Mouse (Mus musculus): ENCODE data around the gene Ptgr1.

Gene Ptgr1

DNA sequence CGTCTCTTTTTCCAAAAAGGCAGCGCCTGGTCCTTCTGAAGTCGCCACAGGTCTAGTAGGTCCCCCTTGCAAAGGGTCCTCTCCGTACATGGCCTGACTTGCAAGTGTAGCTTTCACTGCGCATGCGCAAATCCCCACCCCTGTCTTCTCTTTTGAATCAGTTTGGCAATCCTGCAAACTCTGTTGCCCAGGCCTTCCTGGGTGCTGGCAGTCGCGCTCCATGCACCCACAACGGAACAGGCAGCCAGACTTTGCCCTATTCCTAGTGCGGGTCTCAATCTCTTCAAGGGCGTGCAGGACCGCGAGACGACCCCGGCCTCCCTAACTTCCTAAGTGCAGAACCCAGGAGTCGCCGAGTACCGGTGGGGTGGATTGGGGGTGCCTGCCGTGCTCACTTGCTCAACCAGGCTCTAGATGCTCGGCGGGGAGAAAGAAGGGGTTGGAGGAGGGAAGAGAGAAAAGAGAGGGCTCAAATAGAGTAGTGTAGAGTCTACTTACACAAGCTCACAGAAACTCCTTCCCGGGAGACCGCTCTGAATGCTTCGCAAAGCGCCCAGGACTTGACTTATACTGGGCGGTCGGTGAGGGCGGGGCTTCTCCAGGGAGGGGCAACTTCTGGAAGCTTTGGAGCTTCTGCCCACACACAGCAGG lies at the start of gene Ptgr1:
Gene Ptgr1 (minus strand): TSS at position 580 of the 651 bp plus-strand sequence.
- DNase-seq (ENCODE audit: low spot score in 2 of 2) = peak; percentile 77

GRCm38 (mm10) chr4:59035786-59036350 lies 48.9 kb upstream of the Ptgr1 start:
- peak in 1 of 2 experiments; percentile 20 for DNase-seq (ENCODE audit: low spot score in 2 of 2)

- DNase-seq (ENCODE audit: low spot score in 2 of 2) = peak; percentile 72 to 75
Observed at GRCm38 (mm10) chr4:59034918-59035785, 48.2 kb upstream of the Ptgr1 start, which contains the start of gene Gng10. Gene Gng10, plus strand, starts transcription at chr4:59035088.

DNA sequence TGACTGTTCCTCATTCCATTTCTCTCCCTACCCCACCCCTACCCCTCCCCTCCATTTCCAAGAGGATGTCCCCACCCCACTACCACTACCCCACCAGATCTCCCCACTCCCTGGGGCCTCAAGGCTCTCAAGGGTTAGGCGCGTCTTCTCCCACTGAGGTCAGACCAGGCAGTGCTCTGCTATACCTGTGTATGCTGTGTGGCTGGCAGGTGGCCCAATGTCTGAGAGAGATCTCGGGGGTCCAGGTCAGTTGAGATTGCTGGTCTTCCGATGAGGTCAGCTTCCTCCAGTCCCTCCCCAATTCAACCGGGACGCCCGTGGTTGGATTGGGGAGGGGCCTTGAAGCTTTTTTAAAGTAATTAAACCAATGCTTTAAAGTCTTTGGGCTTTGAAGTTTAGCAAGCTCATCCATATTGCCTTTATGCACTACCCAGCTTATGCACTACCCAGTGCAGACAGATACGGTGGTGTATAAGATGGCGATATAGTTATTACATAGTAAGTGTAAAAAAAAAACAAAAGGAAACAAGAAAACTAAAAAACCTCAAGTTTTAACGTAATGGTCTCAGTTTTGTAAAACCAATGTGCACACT lies 47.5 kb upstream of the Ptgr1 start:
- no peak for DNase-seq (ENCODE audit: low spot score in 2 of 2)

DNA sequence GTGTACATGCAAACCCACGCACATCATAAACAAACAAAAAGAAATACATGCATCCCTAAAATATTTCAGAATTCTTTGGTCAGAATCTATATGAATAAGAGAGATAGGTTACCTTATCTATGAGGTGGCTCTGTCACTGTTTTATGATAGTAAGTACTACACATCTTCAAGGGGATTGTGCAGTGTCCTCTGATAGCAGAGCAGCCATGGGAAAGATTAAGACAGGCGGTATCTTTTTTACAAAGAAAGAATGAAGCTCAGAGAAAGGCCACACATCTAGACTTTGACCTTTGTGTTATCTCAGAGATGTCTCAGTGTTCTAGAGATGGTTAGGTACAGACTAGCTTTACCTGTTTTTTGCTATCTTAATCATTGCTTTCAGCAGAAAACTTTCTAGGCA lies 30.0 kb upstream of the Ptgr1 start:
- no peak for DNase-seq (ENCODE audit: low spot score in 2 of 2)

DNA sequence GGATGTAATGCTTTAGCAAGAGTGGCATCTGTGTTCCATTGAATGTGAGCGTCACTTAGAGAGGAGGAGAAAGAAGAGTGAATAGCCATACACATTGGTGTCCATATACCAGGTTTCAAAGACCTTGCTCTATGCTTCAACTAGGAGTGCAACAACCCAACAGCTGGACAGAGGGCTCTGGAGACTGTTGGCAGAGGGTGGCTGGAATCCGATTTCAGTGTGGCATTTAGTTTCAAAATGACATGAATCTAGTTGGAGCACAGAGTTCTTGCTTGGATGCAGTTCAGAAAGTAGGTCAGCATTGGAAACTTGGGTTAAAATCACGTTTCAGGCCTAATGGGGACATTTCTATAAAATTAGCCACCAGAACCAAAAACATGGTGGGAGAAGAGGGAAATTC lies 28.3 kb upstream of the Ptgr1 start:
- DNase-seq (ENCODE audit: low spot score in 2 of 2) = no peak

GRCm38 (mm10) chr4:59011446-59011845 lies 24.5 kb upstream of the Ptgr1 start:
- DNase-seq (ENCODE audit: low spot score in 2 of 2) = no peak

- no peak for DNase-seq (ENCODE audit: low spot score in 2 of 2)
Observed at GRCm38 (mm10) chr4:59009696-59010095, 22.8 kb upstream of the Ptgr1 start.

GRCm38 (mm10) chr4:59009186-59009585 lies 22.3 kb upstream of the Ptgr1 start:
- no peak for DNase-seq (ENCODE audit: low spot score in 2 of 2)

- no peak for DNase-seq (ENCODE audit: low spot score in 2 of 2)
Observed at GRCm38 (mm10) chr4:59007974-59008373, 21.1 kb upstream of the Ptgr1 start.

DNA sequence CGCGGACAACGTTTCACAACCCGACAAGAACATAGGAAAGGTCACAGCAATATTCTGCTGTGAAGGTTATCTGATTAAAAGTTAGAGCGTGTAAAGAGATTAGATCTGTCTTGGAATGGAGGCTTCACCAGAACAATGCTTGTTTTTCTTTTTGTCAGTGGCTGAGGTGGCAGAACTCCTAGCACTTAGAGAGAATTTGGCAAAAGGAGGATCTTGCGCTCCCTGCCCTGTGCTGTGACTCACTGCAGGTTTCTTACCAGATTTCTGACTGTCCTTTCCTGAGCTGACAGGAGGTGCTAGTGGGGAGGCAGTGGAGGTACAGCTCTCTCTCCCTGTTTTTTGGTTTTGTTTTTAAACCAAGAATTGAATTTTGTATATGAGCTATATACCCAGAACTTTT lies 20.1 kb upstream of the Ptgr1 start:
- no peak for DNase-seq (ENCODE audit: low spot score in 2 of 2)

- no peak for DNase-seq (ENCODE audit: low spot score in 2 of 2)
Observed at GRCm38 (mm10) chr4:59006211-59006610, 19.3 kb upstream of the Ptgr1 start.

GRCm38 (mm10) chr4:59003806-59004200 lies 16.9 kb upstream of the Ptgr1 start:
- DNase-seq (ENCODE audit: low spot score in 2 of 2) = no peak

- DNase-seq (ENCODE audit: low spot score in 2 of 2) = peak; percentile 87 to 91
Observed at GRCm38 (mm10) chr4:59002948-59003805, 16.3 kb upstream of the Ptgr1 start, which contains the start of gene Gm20503. Gene Gm20503, plus strand, starts transcription at chr4:59003210.

- DNase-seq (ENCODE audit: low spot score in 2 of 2) = no peak
Observed at GRCm38 (mm10) chr4:59000614-59001013, 13.7 kb upstream of the Ptgr1 start.

DNA sequence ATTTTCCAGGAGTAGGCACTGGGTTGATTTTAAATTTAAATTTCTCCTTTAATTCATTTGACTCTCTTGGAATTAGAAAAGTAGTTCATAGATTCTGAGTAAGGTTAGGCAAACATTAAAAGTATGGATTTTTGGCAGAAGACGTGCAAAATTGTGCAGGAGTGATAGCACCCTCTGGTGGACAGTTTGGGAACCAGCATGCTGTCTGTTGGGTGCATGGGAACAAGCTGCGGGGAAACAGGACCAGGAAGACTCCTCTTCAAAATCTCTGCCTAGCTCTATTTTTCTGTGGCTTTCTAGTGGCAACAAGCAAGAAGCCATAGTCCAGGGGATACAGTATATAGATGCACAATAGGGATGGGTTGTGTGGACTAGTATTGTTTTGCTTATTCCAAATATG lies 12.8 kb upstream of the Ptgr1 start:
- DNase-seq (ENCODE audit: low spot score in 2 of 2) = peak; percentile 74 to 84

DNA sequence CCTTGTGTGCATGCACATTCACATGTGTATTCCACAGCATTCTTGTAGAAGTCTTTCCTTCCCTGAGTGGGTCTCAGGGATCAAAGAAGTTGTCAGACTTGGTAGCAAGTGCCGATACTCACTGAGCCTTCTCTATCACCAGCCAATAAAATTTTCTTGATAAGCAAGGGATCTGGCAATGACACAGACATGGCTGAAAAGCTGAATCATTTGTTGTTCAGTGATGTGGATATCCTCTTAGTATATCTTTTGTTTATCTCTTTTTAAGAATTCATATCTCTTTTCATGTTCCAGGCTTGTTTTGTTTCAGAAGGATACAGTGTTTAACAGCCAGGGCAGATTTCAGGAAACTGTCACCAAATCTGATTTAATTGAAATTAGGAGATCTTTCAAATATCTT lies 11.8 kb upstream of the Ptgr1 start:
- DNase-seq (ENCODE audit: low spot score in 2 of 2) = no peak

GRCm38 (mm10) chr4:58997081-58997480 lies 10.2 kb upstream of the Ptgr1 start:
- DNase-seq (ENCODE audit: low spot score in 2 of 2) = no peak

DNA sequence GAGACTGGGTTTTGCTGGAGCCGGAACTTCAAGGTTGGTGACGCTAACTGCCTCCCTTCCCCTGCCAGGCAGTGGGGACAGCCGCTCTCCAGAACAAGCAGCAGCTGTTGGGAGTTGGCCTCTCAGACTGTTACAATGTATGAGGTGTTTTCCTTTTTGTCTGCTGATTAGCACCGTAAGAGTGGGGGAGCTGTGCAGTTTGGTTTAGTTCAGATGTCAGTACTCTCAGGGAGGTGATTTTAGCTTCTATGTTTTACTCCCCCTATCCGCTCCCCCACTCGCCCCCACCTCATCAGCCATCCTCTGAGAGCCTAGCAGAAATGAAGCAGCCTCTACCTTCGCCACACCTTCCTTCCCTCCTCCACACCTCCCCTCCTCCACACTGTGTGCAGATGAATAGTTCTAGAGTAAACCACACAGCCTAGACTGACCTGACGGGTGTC lies 8.4 kb upstream of the Ptgr1 start:
- DNase-seq (ENCODE audit: low spot score in 2 of 2) = no peak

- no peak for DNase-seq (ENCODE audit: low spot score in 2 of 2)
Observed at GRCm38 (mm10) chr4:58994762-58995161, 7.8 kb upstream of the Ptgr1 start, which contains the start of gene Dnajc25. Gene Dnajc25, plus strand, starts transcription at chr4:58995062.

DNA sequence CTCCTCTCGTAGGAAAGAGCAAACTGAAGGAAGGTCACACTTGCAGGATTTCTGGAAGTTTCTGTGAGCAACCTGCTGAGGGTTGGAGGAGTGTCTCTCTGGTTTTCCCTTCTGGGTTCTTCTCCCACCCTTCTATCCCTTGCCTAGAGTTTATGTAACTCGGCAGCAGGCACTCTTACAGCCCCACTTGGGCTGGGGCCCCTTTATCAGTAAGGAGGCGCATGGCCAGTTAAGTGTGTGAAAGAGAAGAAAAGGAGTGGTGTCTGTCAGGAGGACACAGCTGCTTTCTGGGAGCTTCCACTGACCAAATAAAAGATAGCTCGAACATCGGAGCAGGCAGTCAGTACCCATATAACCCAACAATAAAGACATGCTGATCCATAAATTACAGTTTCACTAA lies 5.3 kb upstream of the Ptgr1 start:
- DNase-seq (ENCODE audit: low spot score in 2 of 2) = no peak

Data from frontal cortex, postnatal 36 days (tissue).